Mouse (Mus musculus) adrenal gland, postnatal 25 days (tissue): ENCODE measurements around the gene Clec3a. TPM values are rescaled to one million over a fixed set of nuclear protein-coding genes. Genes with fewer than 3 reads are reported as not detected.
A peak's percentile ranks its signal among the peaks of the same experiment; 100 is the strongest.

Experiments used
- DNase-seq: peaks from one replicate; pipeline ENCODE4 v3.0.0; 2021; ENCODE audit warnings: mixed read lengths
- long read RNA-seq: library from polyadenylated mRNA; stranded (forward); transcript quantifications from one replicate; pipeline ENCODE4 v2.0.0, GENCODE M21; 2021
- total RNA-seq: library from RNA; stranded (reverse); gene quantifications from 2 replicates; pipeline ENCODE4 v1.2.3, GENCODE M21; 2021

Gene Clec3a
- not detected in 2 replicates for total RNA-seq
- long read RNA-seq: 0 reads

DNA sequence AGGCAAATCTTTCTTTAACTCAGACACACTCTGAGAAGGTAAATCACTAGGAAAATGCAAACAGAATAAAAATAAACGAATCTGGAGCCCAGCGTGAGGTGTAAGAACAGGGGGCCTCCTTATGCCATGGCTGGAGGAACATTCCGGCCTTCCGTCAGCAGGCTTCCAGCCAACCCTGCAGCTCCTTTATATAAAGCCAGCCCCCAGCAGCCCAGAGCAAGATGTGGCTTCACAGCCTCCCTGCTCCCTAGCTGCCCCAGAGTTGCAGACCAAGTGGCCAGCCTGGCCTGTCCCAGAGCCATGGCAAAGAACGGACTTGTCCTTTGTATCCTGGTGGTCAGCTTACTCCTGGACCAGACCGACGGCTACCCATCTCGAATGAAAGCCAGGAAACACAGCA lies at the start of gene Clec3a:
TSS of gene Clec3a (plus strand) at position 301 of the 400 bp plus-strand sequence.
- no peak for DNase-seq

DNA sequence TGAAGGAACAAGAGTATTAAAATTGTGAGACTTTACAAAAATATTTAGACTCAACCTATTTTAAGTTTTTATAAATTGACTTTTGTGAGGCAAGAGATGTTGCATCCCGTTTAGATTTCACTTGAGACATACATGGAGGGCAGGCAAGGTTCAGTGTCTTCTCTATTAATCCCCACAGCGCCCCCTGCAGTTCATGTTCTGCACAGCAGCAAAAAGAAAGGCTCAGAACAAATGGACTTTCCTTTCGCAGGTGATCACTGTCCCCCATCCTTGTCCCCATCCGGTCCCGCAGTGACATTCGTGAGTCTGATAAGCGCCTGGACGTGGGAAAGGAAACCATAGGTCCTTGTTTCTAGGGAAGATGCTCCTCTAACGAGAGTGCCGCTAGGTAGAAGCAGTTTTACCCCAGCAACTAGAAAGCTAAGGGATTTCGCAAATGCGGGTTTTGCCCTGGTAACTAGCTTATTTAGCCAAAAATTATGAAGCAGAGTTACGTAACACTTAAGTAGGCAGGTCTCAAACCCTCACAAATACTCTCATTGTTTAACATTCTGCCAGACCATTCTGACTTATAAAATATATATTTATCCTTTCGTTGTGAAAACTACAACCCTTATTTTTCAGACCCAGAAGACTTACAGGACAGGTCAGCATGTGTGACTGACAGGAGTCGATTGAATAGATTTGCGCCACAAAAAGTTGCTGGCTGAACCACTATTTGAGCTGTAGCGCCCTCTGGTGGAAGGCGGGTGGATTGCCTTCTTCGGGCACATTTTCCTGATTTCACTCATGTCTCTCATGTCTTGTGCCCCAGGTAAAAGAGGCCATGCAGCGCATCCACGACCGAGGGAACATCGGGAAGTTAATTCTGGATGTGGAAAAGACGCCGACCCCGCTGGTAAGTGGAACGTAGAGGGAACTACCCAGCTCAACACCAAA lies 48.6 kb upstream of the Clec3a start:
- peak; percentile 80 for DNase-seq

DNA sequence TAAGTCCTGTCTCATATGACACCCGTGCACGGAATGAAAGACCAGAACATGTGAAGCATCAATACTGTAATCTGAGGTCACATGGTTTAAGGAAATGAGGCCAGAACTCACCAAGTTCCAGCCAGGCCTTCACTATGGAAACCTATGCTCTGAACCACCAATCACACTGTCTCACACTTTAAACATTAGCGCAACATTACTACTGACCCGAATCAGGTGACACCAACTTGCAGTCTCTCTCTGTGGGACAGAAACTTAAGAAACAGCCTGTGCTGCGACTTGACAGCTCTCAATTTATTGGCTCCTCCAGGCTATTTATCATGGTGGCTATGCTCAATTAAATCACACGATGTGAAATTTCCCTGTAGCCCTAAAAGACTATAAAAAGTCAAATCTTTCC lies 43.5 kb upstream of the Clec3a start:
- DNase-seq: no peak

DNA sequence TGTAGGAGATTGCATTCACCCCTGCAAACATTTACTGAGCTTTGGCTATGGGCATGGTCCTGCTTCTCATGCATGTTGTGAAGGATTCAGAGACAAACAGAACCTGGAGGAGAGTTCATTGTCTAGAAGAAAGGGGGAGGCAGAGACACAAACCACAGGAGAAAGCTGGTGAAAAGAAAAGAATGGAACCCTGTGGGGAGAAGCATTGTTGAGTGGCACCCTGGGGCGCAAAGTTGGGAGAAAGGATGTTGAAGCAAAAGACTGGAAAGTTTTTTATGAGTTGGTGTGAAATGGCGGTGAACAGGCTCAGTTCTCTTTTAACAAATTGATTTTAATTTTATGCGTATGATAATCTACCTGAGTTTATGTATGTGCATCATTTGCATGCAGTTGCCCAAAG lies 33.7 kb upstream of the Clec3a start:
- no peak for DNase-seq

DNA sequence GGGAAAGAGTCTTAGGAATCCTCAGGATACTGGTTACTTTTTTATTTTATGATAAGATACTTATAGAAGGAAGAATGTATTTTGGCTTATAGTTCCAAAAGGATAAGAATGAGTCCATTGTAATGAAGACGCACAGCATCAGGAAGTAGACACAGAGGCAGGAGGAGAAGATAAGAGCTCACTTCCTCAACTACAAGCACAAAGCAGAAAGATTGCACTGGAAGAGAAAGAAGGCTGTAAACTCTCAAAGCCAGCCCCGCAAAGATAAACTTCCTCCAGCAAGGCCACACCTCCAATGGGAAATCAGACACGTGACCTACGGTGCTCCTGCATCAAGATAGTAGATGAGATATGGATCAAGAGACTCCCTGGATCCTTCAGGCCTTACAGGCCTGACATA lies 30.4 kb upstream of the Clec3a start:
- DNase-seq: no peak

DNA sequence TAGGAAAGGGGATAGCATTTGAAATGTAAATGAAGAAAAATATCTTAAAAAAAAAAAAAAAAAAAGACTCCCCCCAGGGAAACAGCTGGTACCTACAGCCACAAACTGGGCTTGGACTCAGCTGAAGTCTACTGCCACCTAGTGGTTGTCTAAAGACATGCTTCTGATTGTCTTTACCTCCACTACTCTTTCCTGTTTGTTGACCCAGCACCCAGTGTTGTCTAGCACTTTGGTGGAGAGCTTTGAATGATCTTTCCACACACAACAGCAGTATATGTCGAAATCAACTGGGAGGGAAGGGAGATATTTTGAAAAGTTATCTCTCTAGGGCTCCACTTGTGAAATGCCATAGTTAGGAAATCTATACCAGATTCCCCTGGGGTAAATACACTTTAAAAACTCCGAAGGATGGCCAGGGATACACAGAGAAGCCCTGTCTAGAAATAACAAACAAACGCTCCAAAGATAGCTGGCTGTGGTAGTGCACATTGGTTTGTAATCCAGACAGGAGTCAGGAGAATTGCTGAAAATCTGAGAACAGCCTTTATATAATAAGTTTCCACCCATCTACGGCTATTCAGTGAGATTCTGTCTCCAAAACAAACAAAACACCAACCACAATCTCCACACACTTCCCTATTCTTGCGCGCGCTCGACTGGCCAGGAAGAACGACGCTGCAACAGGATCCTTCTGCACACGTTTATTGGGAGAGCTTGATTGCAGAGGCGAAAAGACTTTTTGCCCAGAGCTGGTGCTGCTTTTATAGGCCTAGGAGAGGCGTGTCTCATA lies 27.2 kb upstream of the Clec3a start:
- no peak for DNase-seq

DNA sequence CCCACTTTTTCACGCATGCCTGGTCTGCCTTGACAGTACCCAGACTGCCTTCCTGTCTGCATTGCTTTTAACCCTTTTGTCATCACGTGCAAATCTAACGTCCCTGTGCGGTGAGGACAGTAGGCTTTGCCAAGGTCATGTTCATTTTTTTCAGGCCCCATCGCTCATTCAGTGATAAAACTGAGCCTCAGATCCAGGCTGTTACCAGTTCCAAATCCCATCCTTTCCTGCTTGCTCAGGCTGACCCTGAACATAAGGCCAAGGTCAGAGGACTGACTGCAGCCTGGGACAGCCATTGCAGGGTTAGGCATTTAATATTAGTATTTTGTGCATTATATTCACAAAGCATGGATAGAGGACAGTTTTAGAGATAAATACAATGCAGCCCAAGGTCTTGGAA lies 19.6 kb upstream of the Clec3a start:
- DNase-seq: peak; percentile 7

DNA sequence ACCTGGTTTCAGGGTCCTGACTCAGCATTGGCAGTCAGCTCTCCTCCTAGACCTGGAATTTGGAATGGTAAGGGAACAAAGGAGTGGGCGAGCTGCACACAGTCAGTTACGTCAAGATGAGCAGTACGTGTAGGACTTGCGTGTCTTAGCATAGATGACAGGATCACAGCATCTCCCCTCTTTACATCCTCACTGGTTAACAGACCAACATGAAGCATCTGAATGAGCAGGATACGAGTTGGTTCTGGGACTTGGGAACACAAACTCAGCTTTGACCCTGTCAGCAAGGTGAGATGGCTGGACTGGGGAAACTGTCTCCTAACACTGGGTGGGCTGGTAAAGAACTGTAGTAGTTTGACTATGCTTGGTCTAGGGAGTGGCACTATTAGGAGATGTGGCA lies 18.6 kb upstream of the Clec3a start:
- no peak for DNase-seq

DNA sequence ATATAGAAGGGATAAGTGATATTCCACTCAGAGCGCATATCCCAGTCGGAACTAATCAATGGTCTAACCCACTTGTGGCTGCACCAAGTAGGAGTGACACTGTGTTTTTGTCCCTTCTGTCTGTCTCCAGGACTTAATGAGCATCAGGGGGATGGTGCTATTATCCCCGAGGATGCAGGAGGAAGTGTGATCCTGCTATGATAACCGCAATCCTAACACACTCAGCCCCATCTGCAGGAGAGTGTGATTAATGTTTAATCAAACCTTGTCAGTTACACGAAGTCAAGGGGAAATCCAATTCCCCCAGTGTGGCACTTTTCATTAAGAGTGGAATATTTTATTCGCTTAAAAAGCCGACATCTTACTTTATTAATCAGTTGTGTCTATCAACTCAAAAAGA lies 16.2 kb upstream of the Clec3a start:
- DNase-seq: no peak

DNA sequence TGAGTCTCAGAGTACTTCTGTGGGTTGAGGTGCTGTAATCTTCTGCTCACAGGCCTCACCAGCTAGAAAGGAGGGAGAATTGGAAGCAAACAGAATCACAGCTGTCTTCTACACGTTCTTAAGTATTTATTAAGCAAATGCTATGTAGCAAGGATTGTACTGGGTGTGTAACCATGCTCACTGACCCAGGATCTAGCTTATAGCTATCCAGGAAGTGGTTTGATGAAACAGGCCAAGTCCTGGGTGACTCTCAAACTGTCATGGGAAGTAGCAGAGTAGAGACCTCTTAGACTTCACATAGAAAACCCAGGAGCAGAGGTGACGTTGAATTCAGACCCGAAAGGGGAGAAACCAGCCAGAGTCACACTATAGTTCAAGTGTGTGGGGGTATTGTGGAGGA lies 6.5 kb upstream of the Clec3a start:
- DNase-seq: no peak

DNA sequence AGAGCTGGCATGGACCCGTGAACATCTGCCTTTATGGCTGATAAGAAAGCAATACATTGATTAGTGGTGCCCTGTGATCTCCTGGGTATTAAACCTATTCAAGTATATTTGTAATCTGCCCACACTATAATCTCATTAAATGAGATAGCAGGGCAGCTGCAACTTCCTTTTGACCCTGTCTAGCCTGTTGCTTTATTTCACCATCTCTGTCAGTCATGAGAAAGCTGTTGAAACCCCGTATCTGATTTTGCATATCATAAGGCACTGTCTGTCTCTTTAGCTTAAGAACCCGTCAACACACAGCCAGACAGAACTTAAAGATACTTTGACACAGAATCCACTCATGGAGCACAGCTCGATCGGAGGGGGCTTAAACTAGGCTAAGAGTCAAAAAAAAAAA lies 600 bp downstream of the Clec3a start:
- no peak for DNase-seq

DNA sequence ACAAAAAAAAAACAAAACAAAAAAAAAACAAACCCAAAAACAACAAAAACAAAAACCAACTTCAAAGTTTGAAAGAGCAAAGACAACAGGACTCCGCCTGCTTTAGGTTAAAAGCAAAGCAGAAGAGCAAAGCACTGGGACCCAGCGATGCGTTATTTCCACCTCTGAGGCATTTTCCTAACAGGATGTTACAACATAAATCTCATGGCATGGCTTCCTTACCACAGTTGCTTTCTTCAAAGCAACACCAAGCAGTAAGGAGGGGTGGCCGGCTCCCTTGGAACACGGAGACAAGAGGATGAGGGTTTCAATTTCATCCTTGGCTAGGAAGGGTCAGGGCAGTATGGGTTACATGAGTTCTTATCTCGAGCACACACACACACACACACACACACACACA lies 1.0 kb downstream of the Clec3a start:
- DNase-seq: no peak

DNA sequence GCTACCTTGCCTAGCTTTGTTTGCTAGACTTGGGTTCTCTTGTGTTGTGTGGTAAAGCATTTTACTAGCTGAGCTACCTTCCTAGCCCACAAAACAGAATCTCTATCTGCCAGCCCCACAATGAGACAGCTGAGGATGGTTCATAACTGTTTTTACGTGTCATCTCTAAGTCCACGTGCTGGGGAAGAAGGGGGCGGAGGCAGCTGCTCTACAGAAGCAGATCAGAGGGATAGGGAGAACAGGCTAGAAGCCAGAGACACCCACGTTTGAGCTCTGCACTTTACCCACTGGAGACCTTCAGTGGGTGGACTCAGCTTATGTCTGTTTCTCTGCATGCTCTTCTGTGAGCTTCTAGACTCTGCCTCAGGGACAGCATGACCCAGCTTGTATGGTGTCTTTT lies 3.7 kb downstream of the Clec3a start:
- DNase-seq: no peak

DNA sequence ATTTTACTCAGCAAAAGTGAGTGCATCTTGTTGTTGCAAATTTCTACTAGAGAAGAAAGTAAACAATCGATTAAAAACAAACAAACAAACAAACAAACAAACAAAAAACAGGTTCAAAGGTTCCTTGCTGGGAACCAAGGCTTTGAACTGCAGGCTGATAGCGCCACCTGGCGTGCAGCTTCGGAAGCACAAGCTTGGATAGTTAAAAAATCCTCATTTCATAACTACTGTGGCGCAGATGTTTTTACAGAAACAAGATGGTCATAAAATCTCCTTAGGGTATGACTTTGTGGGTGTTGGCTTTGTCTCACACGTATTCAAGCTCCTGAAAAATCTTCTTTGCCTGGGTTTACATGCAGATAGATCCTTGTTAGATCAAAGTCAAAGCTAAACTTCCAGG lies 20.4 kb downstream of the Clec3a start:
- peak; percentile 71 for DNase-seq

DNA sequence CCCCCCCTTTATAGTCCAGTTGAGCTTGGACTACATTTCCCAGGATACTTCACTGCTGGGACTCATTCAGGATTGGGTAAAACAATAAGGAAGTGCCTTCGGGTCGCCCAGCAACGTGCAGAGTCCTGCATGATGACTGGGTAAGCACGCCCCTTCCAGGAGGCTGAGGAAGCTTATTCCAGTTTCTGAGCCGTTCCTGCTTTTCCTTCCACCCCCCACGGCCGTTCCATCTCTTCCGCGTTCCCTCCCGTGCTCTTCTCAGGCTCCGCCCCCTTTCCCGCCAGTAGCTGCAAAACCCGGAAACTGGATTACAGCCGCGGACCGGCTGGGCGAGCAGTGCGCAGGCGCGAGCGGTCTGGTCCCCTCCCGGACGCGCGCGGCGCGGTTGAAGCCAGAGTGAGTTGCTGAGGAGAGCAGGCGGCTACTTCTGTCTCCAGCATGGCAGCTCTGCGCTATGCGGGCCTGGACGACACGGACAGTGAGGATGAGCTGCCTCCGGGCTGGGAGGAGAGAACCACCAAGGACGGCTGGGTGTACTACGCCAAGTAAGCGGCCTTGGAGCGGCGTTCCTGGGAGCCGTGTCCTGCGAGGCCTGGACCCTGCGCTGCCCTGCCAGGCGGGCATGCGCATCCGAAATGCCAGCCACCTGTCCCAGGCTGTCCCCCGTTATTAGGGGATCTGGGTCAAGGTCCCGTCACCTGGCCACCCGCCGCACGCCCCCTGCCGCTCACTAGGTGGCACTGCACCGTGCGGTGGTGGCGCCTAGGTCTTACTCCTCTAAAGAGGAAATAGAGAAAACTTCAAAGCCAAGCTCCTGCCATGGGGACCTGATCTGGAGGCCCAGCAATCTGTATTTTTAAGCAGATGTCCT lies 21.7 kb downstream of the Clec3a start, which contains the start of gene Wwox:
TSS of gene Wwox (plus strand) at position 322 of the 871 bp plus-strand sequence.
- DNase-seq: peak; percentile 99

DNA sequence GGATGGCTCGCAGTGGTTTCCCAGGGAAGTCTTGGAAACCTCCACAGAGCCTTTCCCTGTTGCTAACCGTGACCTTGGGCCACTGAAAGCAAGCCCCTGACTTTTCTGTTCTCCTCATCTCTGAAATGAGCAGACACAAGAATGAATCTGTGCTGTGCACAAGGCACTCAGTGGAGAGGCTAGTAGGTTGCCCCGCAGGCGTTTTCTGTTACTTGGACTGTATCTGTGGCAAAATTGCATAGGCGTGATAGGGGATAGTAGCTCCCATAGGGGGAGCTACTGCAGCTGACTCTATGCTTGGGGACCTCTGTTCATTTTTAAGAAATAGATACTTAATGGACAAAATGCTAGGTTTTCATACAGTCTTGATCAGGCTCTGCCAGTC lies 22.3 kb downstream of the Clec3a start:
- no peak for DNase-seq

DNA sequence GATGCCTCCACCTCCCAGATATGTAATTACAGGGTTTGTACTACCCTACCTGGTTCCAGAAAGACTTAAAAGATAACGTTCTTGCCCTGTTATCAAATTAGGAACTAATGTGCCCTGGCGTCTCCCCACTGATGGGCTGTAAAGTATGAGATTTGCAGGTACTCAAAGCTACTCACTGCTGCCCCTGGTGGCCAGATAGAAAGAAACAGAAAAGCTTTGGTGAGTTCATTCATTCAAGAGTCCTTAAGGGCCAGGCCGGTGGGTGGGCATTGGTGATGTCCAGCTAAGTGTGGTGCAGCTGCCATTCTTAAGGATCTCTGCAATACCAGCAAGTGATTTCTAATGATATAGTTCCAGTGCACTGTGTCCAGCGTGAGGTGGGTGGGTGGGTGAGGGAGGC lies 23.7 kb downstream of the Clec3a start:
- DNase-seq: peak; percentile 18

DNA sequence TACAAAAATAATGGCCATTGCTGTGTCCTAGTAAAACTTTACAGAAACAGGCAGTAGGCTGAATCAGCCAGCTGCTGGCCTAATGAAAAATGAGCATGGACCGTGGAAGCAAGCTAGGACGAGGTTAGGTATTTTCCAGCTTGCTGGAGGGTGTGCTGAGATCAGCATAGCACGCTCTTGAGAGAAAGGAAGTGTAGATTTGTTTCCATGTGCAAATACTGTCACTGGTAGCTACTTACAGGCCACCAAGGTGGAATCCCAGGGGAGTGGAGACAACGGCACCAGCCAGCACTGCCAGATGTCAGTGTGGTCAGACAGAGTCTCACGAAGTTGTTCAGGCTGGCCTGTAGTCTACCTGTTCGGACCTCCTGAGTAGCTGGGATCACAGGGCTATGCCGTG lies 29.0 kb downstream of the Clec3a start:
- no peak for DNase-seq

DNA sequence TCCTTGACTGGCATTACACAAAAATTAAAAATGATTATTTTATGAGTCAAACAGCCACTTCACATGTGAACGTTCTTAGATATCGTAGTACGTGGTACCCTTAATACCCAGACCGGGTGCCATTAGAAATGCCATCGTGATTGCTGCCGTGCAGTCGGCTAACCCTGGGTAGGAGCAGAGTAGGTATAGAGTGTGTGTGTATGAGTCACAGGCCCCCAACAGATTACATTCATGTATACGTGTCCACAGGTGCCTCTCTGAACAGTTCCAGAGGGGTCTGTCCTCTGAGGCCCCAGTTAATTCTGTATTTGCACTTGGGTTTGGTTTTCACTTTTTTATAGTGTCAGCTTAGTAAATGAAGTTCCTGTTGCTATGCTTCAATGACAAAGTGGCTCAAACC lies 34.4 kb downstream of the Clec3a start:
- no peak for DNase-seq

DNA sequence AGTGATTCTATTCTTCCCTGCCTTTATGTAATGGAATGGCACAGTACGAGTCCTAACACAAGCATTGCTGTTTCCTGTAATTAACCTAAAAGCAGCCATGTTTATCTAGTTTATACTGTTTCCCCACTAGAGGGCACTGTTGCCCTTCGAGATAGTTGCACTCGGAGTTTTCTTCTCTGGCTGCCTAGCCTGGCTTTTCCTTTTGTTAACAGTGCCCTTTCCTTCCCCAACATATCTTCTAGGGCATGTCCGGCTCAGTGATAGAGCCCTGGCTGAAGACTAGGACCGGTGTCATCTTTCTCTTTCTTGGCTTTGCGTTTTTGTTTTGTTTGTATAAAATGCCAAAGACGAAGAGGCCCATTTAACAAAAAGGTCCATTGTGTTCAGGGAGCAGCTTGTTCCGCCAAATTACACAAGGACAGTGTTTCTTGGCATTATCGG lies 34.9 kb downstream of the Clec3a start:
- DNase-seq: peak; percentile 52

DNA sequence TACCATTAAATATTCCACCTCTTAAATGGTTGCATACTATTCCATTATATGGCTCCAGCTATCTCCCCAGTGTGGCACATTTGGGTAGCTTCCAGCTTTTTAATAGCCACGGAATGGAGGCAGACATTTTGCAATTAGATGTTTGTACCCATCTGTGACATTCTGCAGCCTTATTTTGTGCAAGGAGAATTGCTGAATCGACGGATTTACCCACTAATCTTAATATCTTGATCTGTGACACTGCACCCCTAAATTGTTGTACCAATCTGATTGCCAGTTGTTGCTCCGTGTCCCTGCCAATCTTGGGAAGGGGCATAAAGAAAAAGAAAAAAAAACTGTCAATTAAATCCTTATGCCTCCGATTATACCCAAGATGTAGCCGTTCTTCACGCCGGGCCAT lies 37.4 kb downstream of the Clec3a start:
- DNase-seq: no peak

DNA sequence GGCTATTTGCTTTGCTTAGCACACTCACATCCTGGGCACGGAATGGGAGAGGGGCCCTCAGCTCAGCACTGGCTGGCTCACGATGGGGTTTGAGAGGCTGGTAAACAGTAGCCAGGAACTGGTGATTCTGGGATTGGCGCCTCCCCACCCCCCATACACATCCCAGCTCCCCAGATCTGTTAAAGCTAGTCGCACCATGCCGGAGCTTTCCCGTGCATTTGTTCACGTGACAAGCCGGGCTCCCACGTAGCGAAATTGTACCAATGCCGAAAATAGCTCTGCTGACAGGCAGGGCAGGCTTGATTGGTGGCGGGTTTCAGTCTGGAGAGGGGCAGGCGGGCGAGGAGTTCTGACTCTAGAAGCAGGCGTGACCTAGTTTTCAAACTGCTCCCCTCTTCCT lies 38.1 kb downstream of the Clec3a start:
- no peak for DNase-seq
